Mouse (Mus musculus) fat pad, adult 2 months (tissue): ENCODE measurements around the gene Mast4.

Source experiments
- DNase-seq: peaks from one replicate; pipeline ENCODE4 v3.0.0-alpha.2; 2011; ENCODE audit warnings: low read depth, low spot score; ENCODE audit errors: extremely low read depth

The Mast4 gene

GRCm38 (mm10) chr13:102842237-102842636 is 492.1 kb downstream of the Mast4 start:
- no peak for DNase-seq

- DNase-seq, result no peak
These were observed 494.4 kb downstream of the Mast4 start for GRCm38 (mm10) chr13:102839741-102840482.

GRCm38 (mm10) chr13:102837427-102837826 is 496.9 kb downstream of the Mast4 start:
- no peak for DNase-seq

GRCm38 (mm10) chr13:102835336-102835735 is 499.0 kb downstream of the Mast4 start:
- DNase-seq, result no peak

- no peak for DNase-seq
These were observed 516.0 kb downstream of the Mast4 start for GRCm38 (mm10) chr13:102818287-102818686.

GRCm38 (mm10) chr13:102816689-102817088 is 517.6 kb downstream of the Mast4 start:
- DNase-seq, result no peak

- DNase-seq, result no peak
These were observed 519.1 kb downstream of the Mast4 start for GRCm38 (mm10) chr13:102815158-102815557.

GRCm38 (mm10) chr13:102811129-102811832 is 523.0 kb downstream of the Mast4 start:
- no peak for DNase-seq

- no peak for DNase-seq
These were observed 527.6 kb downstream of the Mast4 start for GRCm38 (mm10) chr13:102806652-102807051.

- no peak for DNase-seq
These were observed 529.1 kb downstream of the Mast4 start for GRCm38 (mm10) chr13:102805190-102805589.

- no peak for DNase-seq
These were observed 531.1 kb downstream of the Mast4 start for GRCm38 (mm10) chr13:102803206-102803605.

- no peak for DNase-seq
These were observed 542.1 kb downstream of the Mast4 start for GRCm38 (mm10) chr13:102792157-102792556.

GRCm38 (mm10) chr13:102790601-102791155 is 543.6 kb downstream of the Mast4 start:
- no peak for DNase-seq

GRCm38 (mm10) chr13:102786666-102787230 is 547.5 kb downstream of the Mast4 start:
- DNase-seq, result no peak

GRCm38 (mm10) chr13:102783531-102784310 is 550.6 kb downstream of the Mast4 start:
- no peak for DNase-seq

- no peak for DNase-seq
These were observed 555.0 kb downstream of the Mast4 start for GRCm38 (mm10) chr13:102779275-102779674.

- no peak for DNase-seq
These were observed 555.4 kb downstream of the Mast4 start for GRCm38 (mm10) chr13:102778859-102779258.

GRCm38 (mm10) chr13:102775506-102775905 is 558.8 kb downstream of the Mast4 start:
- no peak for DNase-seq

- DNase-seq, result no peak
These were observed 559.5 kb downstream of the Mast4 start for GRCm38 (mm10) chr13:102774786-102775201.

- no peak for DNase-seq
These were observed 561.1 kb downstream of the Mast4 start for GRCm38 (mm10) chr13:102773169-102773568.

- DNase-seq, result no peak
These were observed 564.1 kb downstream of the Mast4 start for GRCm38 (mm10) chr13:102770194-102770593.
